Mouse (Mus musculus): ENCODE measurements at regions not wholly inside any gene's neighbourhood (a gene's known extent, or its start where the extent isn't known, plus 50 kb on each side); places are given as distances from the start of the nearest gene placed in this dataset.

DNA sequence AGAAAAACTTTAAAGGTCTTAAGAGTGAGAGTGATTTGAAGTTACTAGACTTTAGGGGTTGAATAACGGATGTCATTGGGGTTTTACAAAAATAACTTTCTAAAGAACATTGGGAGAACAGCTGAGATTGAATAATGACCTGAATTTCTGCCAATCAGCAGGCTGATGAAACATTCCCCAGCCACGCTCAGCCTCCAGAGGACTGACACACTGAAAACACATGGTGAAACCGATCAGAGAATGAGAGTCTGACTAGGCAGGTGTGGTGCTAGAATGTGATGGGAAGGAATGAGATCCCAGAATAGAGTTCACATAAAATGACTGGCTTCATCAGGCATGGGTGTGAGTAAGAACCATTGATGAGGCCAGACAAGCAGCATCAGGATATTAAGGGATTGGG, 321.4 kb upstream of the Adamts5 start:
- TF ChIP-seq CTCF (IDR thresholded peaks at IDR 0.05; ENCODE audit: extremely low read depth, insufficient read depth, insufficient read length, insufficient replicate concordance) (no peak), POLR2A (IDR thresholded peaks at IDR 0.05; ENCODE audit: low read depth, low read length) (no peak)

All from spleen, adult 2 months (tissue).